Mouse (Mus musculus): ENCODE measurements around the gene Scrt2. TPM values are rescaled to one million over a fixed set of nuclear protein-coding genes. Genes with fewer than 3 reads are reported as not detected.

The Scrt2 gene
- polyA plus RNA-seq, 1 experiment from 2014 or later: 9.2 TPM

GRCm38 (mm10) chr2:152108702-152109101, 27.4 kb downstream of the Scrt2 start:
- Histone ChIP-seq H3K4me3 (replicated peaks) (no peak overlapping the region), H3K4me1 (peaks cover 33% of the 10 kb centered on the region), H3K27ac (replicated peaks) (no peak overlapping the region), H3K4me2 (no peak overlapping the region), H3K27me3 (replicated peaks) (no peaks in the 10 kb centered on the region), H3K36me3 (no peaks in the 10 kb centered on the region), H3K9ac (replicated peaks) (no peak overlapping the region), H3K9me3 (replicated peaks) (no peaks in the 10 kb centered on the region)
- WGBS: 51% methylated on average over 7 of the region's 7 CpGs
- no peak for ATAC-seq (ENCODE audit: low FRiP score)

GRCm38 (mm10) chr2:152109386-152109785, 28.1 kb downstream of the Scrt2 start:
- Histone ChIP-seq H3K4me3 (replicated peaks) (no peak overlapping the region), H3K4me1 (peaks cover 40% of the 10 kb centered on the region), H3K4me2 (no peak overlapping the region), H3K36me3 (no peaks in the 10 kb centered on the region), H3K9me3 (replicated peaks) (no peaks in the 10 kb centered on the region), H3K27ac (replicated peaks) (no peak overlapping the region), H3K9ac (replicated peaks) (no peak overlapping the region), H3K27me3 (replicated peaks) (no peaks in the 10 kb centered on the region)
- ATAC-seq (ENCODE audit: low FRiP score): no peak
- 91% methylated on average over 5 of the region's 5 CpGs for WGBS

- peaks cover 34% of the 10 kb centered on the region for H3K4me1 ChIP-seq
- no peaks in the 10 kb centered on the region for H3K36me3 ChIP-seq
- no peaks in the 10 kb centered on the region for H3K9me3 ChIP-seq (replicated peaks)
- WGBS: 65% methylated on average over 2 of the region's 2 CpGs
- no peak for ATAC-seq (ENCODE audit: low FRiP score)
- no peaks in the 10 kb centered on the region for H3K27me3 ChIP-seq (replicated peaks)
- no peak overlapping the region for H3K4me3 ChIP-seq (replicated peaks)
- H3K27ac ChIP-seq (replicated peaks): no peak overlapping the region
- no peak overlapping the region for H3K4me2 ChIP-seq
- H3K9ac ChIP-seq (replicated peaks): no peak overlapping the region
These were observed 30.0 kb downstream of the Scrt2 start for GRCm38 (mm10) chr2:152111311-152111710.

- Histone ChIP-seq H3K4me1 (peaks cover 28% of the 10 kb centered on the region), H3K9ac (replicated peaks) (no peak overlapping the region), H3K27me3 (replicated peaks) (no peaks in the 10 kb centered on the region), H3K36me3 (no peaks in the 10 kb centered on the region), H3K4me2 (no peak overlapping the region), H3K27ac (replicated peaks) (no peak overlapping the region), H3K9me3 (replicated peaks) (no peaks in the 10 kb centered on the region), H3K4me3 (replicated peaks) (no peak overlapping the region)
- peak; percentile 73; the same call in 1 of the 2 replicates for ATAC-seq (ENCODE audit: low FRiP score)
- 5% methylated on average over 7 of the region's 7 CpGs for WGBS
These were observed 30.6 kb downstream of the Scrt2 start for GRCm38 (mm10) chr2:152111920-152112319.

GRCm38 (mm10) chr2:152112490-152112889, 31.2 kb downstream of the Scrt2 start:
- H3K4me3 ChIP-seq (replicated peaks): no peak overlapping the region
- peaks cover 28% of the 10 kb centered on the region for H3K4me1 ChIP-seq

GRCm38 (mm10) chr2:152112970-152113369, 31.6 kb downstream of the Scrt2 start:
- H3K27ac ChIP-seq (replicated peaks): 0 out of 2 replicates have a peak overlapping the region, but pooled peaks have one; percentile 9
- peaks cover 28% of the 10 kb centered on the region for H3K4me1 ChIP-seq
- H3K9ac ChIP-seq (replicated peaks): no peak overlapping the region
- H3K36me3 ChIP-seq: no peaks in the 10 kb centered on the region
- H3K9me3 ChIP-seq (replicated peaks): no peaks in the 10 kb centered on the region
- no peak overlapping the region for H3K4me3 ChIP-seq (replicated peaks)
- H3K27me3 ChIP-seq (replicated peaks): no peaks in the 10 kb centered on the region
- no peak overlapping the region for H3K4me2 ChIP-seq
- no peak for ATAC-seq (ENCODE audit: low FRiP score)
- WGBS: 34% methylated on average over 10 of the region's 10 CpGs

More at GRCm38 (mm10) chr2:152112490-152112889, 31.2 kb downstream of the Scrt2 start:
- ATAC-seq (ENCODE audit: low FRiP score): no peak
- WGBS: 79% methylated on average over 5 of the region's 5 CpGs
- Histone ChIP-seq H3K9me3 (replicated peaks) (no peaks in the 10 kb centered on the region), H3K27me3 (replicated peaks) (no peaks in the 10 kb centered on the region), H3K27ac (replicated peaks) (no peak overlapping the region), H3K36me3 (no peaks in the 10 kb centered on the region), H3K4me2 (no peak overlapping the region), H3K9ac (replicated peaks) (no peak overlapping the region)

- Histone ChIP-seq H3K4me1 (peaks cover 25% of the 10 kb centered on the region), H3K36me3 (no peaks in the 10 kb centered on the region), H3K4me3 (replicated peaks) (peak overlapping the region; percentile 26), H3K4me2 (peak overlapping the region; percentile 59), H3K9ac (replicated peaks) (peak overlapping the region; percentile 35; the same call in 1 of the 2 replicates), H3K27me3 (replicated peaks) (no peaks in the 10 kb centered on the region), H3K9me3 (replicated peaks) (no peaks in the 10 kb centered on the region), H3K27ac (replicated peaks) (no peak overlapping the region)
- WGBS: 10% methylated on average over 36 of the region's 36 CpGs
- peak; percentile 43; the same call in 1 of the 2 replicates for ATAC-seq (ENCODE audit: low FRiP score)
These were observed 33.0 kb downstream of the Scrt2 start for GRCm38 (mm10) chr2:152114057-152114975.

GRCm38 (mm10) chr2:152117694-152118093, 36.4 kb downstream of the Scrt2 start:
- H3K4me2 ChIP-seq: no peak overlapping the region
- no peak overlapping the region for H3K9ac ChIP-seq (replicated peaks)
- no peak overlapping the region for H3K27ac ChIP-seq (replicated peaks)
- WGBS: 90% methylated on average over 7 of the region's 7 CpGs
- no peak for ATAC-seq (ENCODE audit: low FRiP score)
- no peaks in the 10 kb centered on the region for H3K27me3 ChIP-seq (replicated peaks)
- no peak overlapping the region for H3K4me3 ChIP-seq (replicated peaks)
- H3K9me3 ChIP-seq (replicated peaks): no peaks in the 10 kb centered on the region
- peaks cover 27% of the 10 kb centered on the region for H3K4me1 ChIP-seq
- no peaks in the 10 kb centered on the region for H3K36me3 ChIP-seq

- Histone ChIP-seq H3K36me3 (no peaks in the 10 kb centered on the region), H3K9me3 (replicated peaks) (no peaks in the 10 kb centered on the region), H3K27me3 (replicated peaks) (no peaks in the 10 kb centered on the region), H3K27ac (replicated peaks) (no peak overlapping the region), H3K4me3 (replicated peaks) (no peak overlapping the region), H3K4me2 (no peak overlapping the region), H3K4me1 (peaks cover 15% of the 10 kb centered on the region), H3K9ac (replicated peaks) (no peak overlapping the region)
- ATAC-seq (ENCODE audit: low FRiP score): no peak
- WGBS: 56% methylated on average over 6 of the region's 6 CpGs
These were observed 38.0 kb downstream of the Scrt2 start for GRCm38 (mm10) chr2:152119228-152119865.

GRCm38 (mm10) chr2:152122896-152123295, 41.6 kb downstream of the Scrt2 start:
- Histone ChIP-seq H3K36me3 (no peaks in the 10 kb centered on the region), H3K27me3 (replicated peaks) (no peaks in the 10 kb centered on the region), H3K9ac (replicated peaks) (no peak overlapping the region), H3K4me1 (peaks cover 7% of the 10 kb centered on the region), H3K27ac (replicated peaks) (no peak overlapping the region), H3K9me3 (replicated peaks) (no peaks in the 10 kb centered on the region), H3K4me2 (no peak overlapping the region), H3K4me3 (replicated peaks) (no peak overlapping the region)
- WGBS: 86% methylated on average over 9 of the region's 9 CpGs
- no peak for ATAC-seq (ENCODE audit: low FRiP score)

- no peak overlapping the region for H3K27ac ChIP-seq (replicated peaks)
- H3K4me2 ChIP-seq: no peak overlapping the region
- ATAC-seq (ENCODE audit: low FRiP score): no peak
- H3K36me3 ChIP-seq: no peaks in the 10 kb centered on the region
- peaks cover 5% of the 10 kb centered on the region; the same call in 1 of the 2 replicates for H3K4me1 ChIP-seq
- H3K9ac ChIP-seq (replicated peaks): no peak overlapping the region
- H3K27me3 ChIP-seq (replicated peaks): no peaks in the 10 kb centered on the region
- WGBS: 75% methylated on average over 2 of the region's 2 CpGs
- H3K4me3 ChIP-seq (replicated peaks): no peak overlapping the region
- no peaks in the 10 kb centered on the region for H3K9me3 ChIP-seq (replicated peaks)
These were observed 47.3 kb downstream of the Scrt2 start for GRCm38 (mm10) chr2:152128597-152128996.

- Histone ChIP-seq H3K4me2 (no peak overlapping the region), H3K27ac (replicated peaks) (no peak overlapping the region), H3K36me3 (no peaks in the 10 kb centered on the region), H3K4me3 (replicated peaks) (no peak overlapping the region), H3K9me3 (replicated peaks) (no peaks in the 10 kb centered on the region), H3K4me1 (peaks cover 5% of the 10 kb centered on the region; the same call in 1 of the 2 replicates), H3K27me3 (replicated peaks) (no peaks in the 10 kb centered on the region), H3K9ac (replicated peaks) (no peak overlapping the region)
- ATAC-seq (ENCODE audit: low FRiP score): no peak
- WGBS: 86% methylated on average over 3 of the region's 3 CpGs
These were observed 48.4 kb downstream of the Scrt2 start for GRCm38 (mm10) chr2:152129778-152130177.

Measured in neural tube, embryonic 15.5 days (tissue).